Mouse (Mus musculus): ENCODE measurements around the gene Rab29. TPM values are rescaled to one million over a fixed set of nuclear protein-coding genes. Genes with fewer than 3 reads are reported as not detected.
A peak's percentile ranks its signal among the peaks of the same experiment; 100 is the strongest.
"Not testable (repeated sequence)": the region's sequence is repeated elsewhere in the genome, so short reads cannot be mapped to it uniquely, and the experiment has no call there.

The Rab29 gene
- total RNA-seq (2021): 10 to 100 TPM; 15.1 to 18.0 TPM
- long read RNA-seq, experiment 1, transcript Rab29-202 (5 exons, 1,202 nt): major isoform, 11 of 18 reads
- long read RNA-seq, experiment 1, transcript Rab29-201 (6 exons, 1,226 nt): minor isoform, 5 of 18 reads
- long read RNA-seq, experiment 1, partial matches to known transcripts: 0 of 18 reads
- long read RNA-seq, experiment 1, other reads (novel, unspliced or antisense): 2 of 18 reads
- long read RNA-seq, experiment 2, transcript Rab29-202 (5 exons, 1,202 nt): major isoform, 17 of 22 reads
- long read RNA-seq, experiment 2, partial matches to known transcripts: 0 of 22 reads
- long read RNA-seq, experiment 2, other reads (novel, unspliced or antisense): 2 of 22 reads

- DNase-seq (ENCODE audit: low spot score in 2 of 2): peak; percentile 74 to 80
Observed at GRCm38 (mm10) chr1:131867093-131867945, at the start of gene Rab29. TSS of gene Rab29 (plus strand) at chr1:131867224.

- DNase-seq (ENCODE audit: low spot score in 2 of 2): not testable (repeated sequence)
Observed at GRCm38 (mm10) chr1:131820353-131820752, 46.7 kb upstream of the Rab29 start.

- no peak for DNase-seq (ENCODE audit: low spot score in 2 of 2)
Observed at GRCm38 (mm10) chr1:131820887-131821328, 46.1 kb upstream of the Rab29 start.

- no peak for DNase-seq (ENCODE audit: low spot score in 2 of 2)
Observed at GRCm38 (mm10) chr1:131822292-131822691, 44.7 kb upstream of the Rab29 start.

GRCm38 (mm10) chr1:131822856-131823492 is 44.0 kb upstream of the Rab29 start:
- DNase-seq (ENCODE audit: low spot score in 2 of 2): no peak

GRCm38 (mm10) chr1:131823563-131823962 is 43.5 kb upstream of the Rab29 start:
- no peak for DNase-seq (ENCODE audit: low spot score in 2 of 2)

- DNase-seq (ENCODE audit: low spot score in 2 of 2): no peak
Observed at GRCm38 (mm10) chr1:131824528-131825181, 42.4 kb upstream of the Rab29 start.

- DNase-seq (ENCODE audit: low spot score in 2 of 2): no peak
Observed at GRCm38 (mm10) chr1:131827207-131827786, 39.7 kb upstream of the Rab29 start, which contains the start of gene Slc41a1. TSS of gene Slc41a1 (plus strand) at chr1:131827493.

GRCm38 (mm10) chr1:131827787-131828258 is 39.2 kb upstream of the Rab29 start:
- DNase-seq (ENCODE audit: low spot score in 2 of 2): peak; percentile 92 to 95

GRCm38 (mm10) chr1:131828297-131829126 is 38.5 kb upstream of the Rab29 start:
- no peak for DNase-seq (ENCODE audit: low spot score in 2 of 2)

GRCm38 (mm10) chr1:131829279-131829678 is 37.7 kb upstream of the Rab29 start:
- no peak for DNase-seq (ENCODE audit: low spot score in 2 of 2)

- DNase-seq (ENCODE audit: low spot score in 2 of 2): no peak
Observed at GRCm38 (mm10) chr1:131830561-131830960, 36.5 kb upstream of the Rab29 start.

GRCm38 (mm10) chr1:131830971-131831641 is 35.9 kb upstream of the Rab29 start:
- no peak for DNase-seq (ENCODE audit: low spot score in 2 of 2)

- no peak for DNase-seq (ENCODE audit: low spot score in 2 of 2)
Observed at GRCm38 (mm10) chr1:131837035-131837434, 30.0 kb upstream of the Rab29 start.

GRCm38 (mm10) chr1:131838542-131838941 is 28.5 kb upstream of the Rab29 start:
- peak in 1 of 2 experiments; percentile 25 for DNase-seq (ENCODE audit: low spot score in 2 of 2)

- DNase-seq (ENCODE audit: low spot score in 2 of 2): no peak
Observed at GRCm38 (mm10) chr1:131839279-131839678, 27.7 kb upstream of the Rab29 start.

- no peak for DNase-seq (ENCODE audit: low spot score in 2 of 2)
Observed at GRCm38 (mm10) chr1:131842221-131842620, 24.8 kb upstream of the Rab29 start.

GRCm38 (mm10) chr1:131843758-131844157 is 23.3 kb upstream of the Rab29 start:
- no peak for DNase-seq (ENCODE audit: low spot score in 2 of 2)

- DNase-seq (ENCODE audit: low spot score in 2 of 2): no peak
Observed at GRCm38 (mm10) chr1:131844883-131845282, 22.1 kb upstream of the Rab29 start.

Measured in adrenal gland, postnatal 4 days (tissue).